Mouse (Mus musculus): ENCODE measurements around the gene Cenpa. TPM values are rescaled to one million over a fixed set of nuclear protein-coding genes. Genes with fewer than 3 reads are reported as not detected.

Gene Cenpa
- polyA plus RNA-seq, 1 experiment from 2014 or later = 79.9 TPM

DNA sequence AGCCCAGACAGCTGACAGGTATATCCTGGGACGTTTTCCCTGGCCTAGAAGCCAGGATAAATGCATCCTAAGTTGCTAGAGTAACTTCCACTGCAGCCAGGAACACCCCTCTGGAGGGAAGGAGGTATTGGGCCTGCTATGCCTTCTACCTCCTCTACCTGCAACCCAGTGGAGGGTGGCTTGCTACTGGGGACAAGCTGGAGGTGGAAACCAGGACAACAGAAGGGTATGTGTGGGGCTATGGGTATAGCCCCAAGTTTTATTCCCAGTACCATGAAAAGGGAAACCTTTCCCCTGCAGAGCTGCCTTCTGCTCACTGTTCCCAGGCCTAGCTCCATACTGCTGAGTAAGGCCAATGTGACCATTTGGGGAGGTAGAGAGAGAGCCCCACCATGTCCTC lies 42.3 kb upstream of the Cenpa start:
- H3K27me3 ChIP-seq (ENCODE audit: control insufficient read depth, insufficient read depth, low read length) = no peaks in the 10 kb centered on the region
- no peaks in the 10 kb centered on the region for H3K36me3 ChIP-seq (ENCODE audit: control insufficient read depth, insufficient read depth, low read length)
- no peaks in the 10 kb centered on the region; the same call in 1 of the 2 replicates for H3K4me1 ChIP-seq (replicated peaks; ENCODE audit: control insufficient read depth, insufficient read depth)
- no peak overlapping the region for H3K4me3 ChIP-seq (ENCODE audit: low read depth, low read length)
- ATAC-seq (ENCODE audit: low FRiP score, low TSS enrichment) (no peak), DNase-seq (ENCODE audit: low spot score) (no peak)
- H3K9ac ChIP-seq (ENCODE audit: low read length) = no peak overlapping the region
- H3K4me2 ChIP-seq (replicated peaks; ENCODE audit: low read depth) = peak overlapping the region; percentile 17; the same call in 1 of the 2 replicates
- no peak overlapping the region for H3K27ac ChIP-seq (replicated peaks)
- 64% methylated on average over 1 of the region's 1 CpGs for WGBS
- no peaks in the 10 kb centered on the region for H3K9me3 ChIP-seq (ENCODE audit: control insufficient read depth, low read length)
- TF ChIP-seq CTCF (IDR thresholded peaks at IDR 0.05; ENCODE audit: low read depth) (no peak), EP300 (optimal IDR thresholded peaks at IDR 0.05) (no peak)

DNA sequence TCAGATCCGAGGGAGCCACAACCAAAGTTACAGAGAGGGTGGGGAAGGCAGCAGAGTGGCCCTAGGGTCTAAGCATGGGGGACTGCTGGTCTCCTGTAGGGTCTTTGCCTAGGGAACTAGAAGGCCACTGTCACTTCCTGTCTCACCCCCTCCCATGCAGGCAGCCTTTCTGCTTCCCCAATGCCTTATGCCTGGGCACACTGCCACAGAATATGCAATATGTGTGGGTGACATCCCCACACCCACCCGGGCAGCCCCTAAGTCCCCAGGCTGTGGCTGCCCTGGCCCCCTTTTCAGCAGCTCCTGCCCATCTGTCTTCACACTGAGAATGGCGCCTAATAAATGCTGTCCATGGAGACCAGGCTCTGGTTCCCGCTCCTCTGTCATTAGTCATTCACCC lies 41.7 kb upstream of the Cenpa start:
- 0 out of 2 replicates have a peak, but pooled peaks have one; percentile 1 for ATAC-seq (ENCODE audit: low FRiP score, low TSS enrichment)
- WGBS = 49% methylated on average over 4 of the region's 4 CpGs
- no peak overlapping the region for H3K4me3 ChIP-seq (ENCODE audit: low read depth, low read length)
- no peaks in the 10 kb centered on the region for H3K9me3 ChIP-seq (ENCODE audit: control insufficient read depth, low read length)
- no peak for TF ChIP-seq EP300 (optimal IDR thresholded peaks at IDR 0.05)
- no peak for TF ChIP-seq CTCF (IDR thresholded peaks at IDR 0.05; ENCODE audit: low read depth)
- peak overlapping the region; percentile 56; the same call in 1 of the 2 replicates for H3K27ac ChIP-seq (replicated peaks)
- H3K9ac ChIP-seq (ENCODE audit: low read length) = peak overlapping the region; percentile 27; the same call in 1 of the 2 replicates
- no peaks in the 10 kb centered on the region for H3K36me3 ChIP-seq (ENCODE audit: control insufficient read depth, insufficient read depth, low read length)
- no peak for DNase-seq (ENCODE audit: low spot score)
- H3K4me1 ChIP-seq (replicated peaks; ENCODE audit: control insufficient read depth, insufficient read depth) = no peaks in the 10 kb centered on the region; the same call in 1 of the 2 replicates
- H3K27me3 ChIP-seq (ENCODE audit: control insufficient read depth, insufficient read depth, low read length) = no peaks in the 10 kb centered on the region
- H3K4me2 ChIP-seq (replicated peaks; ENCODE audit: low read depth) = peak overlapping the region; percentile 17; the same call in 1 of the 2 replicates

DNA sequence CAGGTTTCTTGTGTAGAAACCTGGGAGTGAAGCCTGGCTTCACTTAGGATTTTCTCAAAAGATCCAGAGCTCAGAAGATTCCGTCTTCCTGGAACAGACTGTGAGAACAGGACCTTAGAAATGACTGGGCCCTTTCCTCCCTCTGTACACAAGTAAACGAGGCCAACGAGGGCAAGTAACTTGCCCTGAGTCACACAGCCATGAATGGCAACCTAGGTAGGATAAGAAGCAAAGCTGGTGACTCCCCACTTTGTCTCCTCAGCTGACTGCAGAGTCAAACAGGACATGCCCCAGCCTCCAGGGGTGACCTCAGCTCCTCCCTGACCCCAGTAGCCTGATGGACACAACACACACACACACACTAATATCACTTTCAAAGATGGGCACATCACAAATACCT lies 41.2 kb upstream of the Cenpa start:
- no peaks in the 10 kb centered on the region for H3K9me3 ChIP-seq (ENCODE audit: control insufficient read depth, low read length)
- no peaks in the 10 kb centered on the region for H3K36me3 ChIP-seq (ENCODE audit: control insufficient read depth, insufficient read depth, low read length)
- H3K27ac ChIP-seq (replicated peaks) = 0 out of 2 replicates have a peak overlapping the region, but pooled peaks have one; percentile 56
- TF ChIP-seq CTCF (IDR thresholded peaks at IDR 0.05; ENCODE audit: low read depth) (no peak), EP300 (optimal IDR thresholded peaks at IDR 0.05) (no peak)
- ATAC-seq (ENCODE audit: low FRiP score, low TSS enrichment) (peak; percentile 69), DNase-seq (ENCODE audit: low spot score) (no peak)
- no peak overlapping the region for H3K4me3 ChIP-seq (ENCODE audit: low read depth, low read length)
- WGBS = 56% methylated on average over 3 of the region's 3 CpGs
- H3K4me2 ChIP-seq (replicated peaks; ENCODE audit: low read depth) = no peak overlapping the region
- peak overlapping the region; percentile 27; the same call in 1 of the 2 replicates for H3K9ac ChIP-seq (ENCODE audit: low read length)
- no peaks in the 10 kb centered on the region; the same call in 1 of the 2 replicates for H3K4me1 ChIP-seq (replicated peaks; ENCODE audit: control insufficient read depth, insufficient read depth)
- no peaks in the 10 kb centered on the region for H3K27me3 ChIP-seq (ENCODE audit: control insufficient read depth, insufficient read depth, low read length)

GRCm38 (mm10) chr5:30626331-30627105 lies 40.1 kb upstream of the Cenpa start:
- Histone ChIP-seq H3K9me3 (ENCODE audit: control insufficient read depth, low read length) (no peaks in the 10 kb centered on the region), H3K27ac (replicated peaks) (no peak overlapping the region), H3K36me3 (ENCODE audit: control insufficient read depth, insufficient read depth, low read length) (no peaks in the 10 kb centered on the region), H3K27me3 (ENCODE audit: control insufficient read depth, insufficient read depth, low read length) (no peaks in the 10 kb centered on the region), H3K4me1 (replicated peaks; ENCODE audit: control insufficient read depth, insufficient read depth) (no peaks in the 10 kb centered on the region; the same call in 1 of the 2 replicates), H3K9ac (ENCODE audit: low read length) (no peak overlapping the region), H3K4me3 (ENCODE audit: low read depth, low read length) (no peak overlapping the region), H3K4me2 (replicated peaks; ENCODE audit: low read depth) (no peak overlapping the region)
- WGBS = 73% methylated on average over 8 of the region's 8 CpGs
- TF ChIP-seq EP300 (optimal IDR thresholded peaks at IDR 0.05) = no peak
- TF ChIP-seq CTCF (IDR thresholded peaks at IDR 0.05; ENCODE audit: low read depth) = no peak
- DNase-seq (ENCODE audit: low spot score) = no peak
- no peak for ATAC-seq (ENCODE audit: low FRiP score, low TSS enrichment)

DNA sequence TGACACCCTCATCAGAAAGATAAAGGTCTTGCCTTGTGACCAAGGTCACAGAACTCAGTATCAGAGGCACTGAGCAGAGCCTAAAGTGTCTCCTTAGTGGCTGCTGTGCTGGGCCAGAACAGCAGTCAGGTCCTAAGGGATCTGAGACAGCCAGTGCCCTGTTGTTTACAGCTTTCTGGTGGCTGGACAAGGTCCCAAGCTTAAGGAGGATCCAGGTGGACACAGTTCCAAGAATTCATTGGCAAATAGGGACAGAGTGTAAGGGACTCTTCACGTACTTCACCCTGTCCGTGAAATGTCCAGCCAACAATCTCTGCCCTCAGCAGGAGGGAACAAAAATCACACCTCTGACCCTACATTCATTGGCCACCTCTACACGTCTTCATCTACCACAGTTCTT lies 38.1 kb upstream of the Cenpa start:
- Histone ChIP-seq H3K9ac (ENCODE audit: low read length) (no peak overlapping the region), H3K36me3 (ENCODE audit: control insufficient read depth, insufficient read depth, low read length) (no peaks in the 10 kb centered on the region), H3K4me2 (replicated peaks; ENCODE audit: low read depth) (no peak overlapping the region), H3K9me3 (ENCODE audit: control insufficient read depth, low read length) (no peaks in the 10 kb centered on the region), H3K27ac (replicated peaks) (no peak overlapping the region), H3K27me3 (ENCODE audit: control insufficient read depth, insufficient read depth, low read length) (no peaks in the 10 kb centered on the region), H3K4me3 (ENCODE audit: low read depth, low read length) (no peak overlapping the region), H3K4me1 (replicated peaks; ENCODE audit: control insufficient read depth, insufficient read depth) (no peaks in the 10 kb centered on the region)
- 88% methylated on average over 3 of the region's 3 CpGs for WGBS
- DNase-seq (ENCODE audit: low spot score) (no peak), ATAC-seq (ENCODE audit: low FRiP score, low TSS enrichment) (no peak)
- no peak for TF ChIP-seq CTCF (IDR thresholded peaks at IDR 0.05; ENCODE audit: low read depth)
- no peak for TF ChIP-seq EP300 (optimal IDR thresholded peaks at IDR 0.05)

DNA sequence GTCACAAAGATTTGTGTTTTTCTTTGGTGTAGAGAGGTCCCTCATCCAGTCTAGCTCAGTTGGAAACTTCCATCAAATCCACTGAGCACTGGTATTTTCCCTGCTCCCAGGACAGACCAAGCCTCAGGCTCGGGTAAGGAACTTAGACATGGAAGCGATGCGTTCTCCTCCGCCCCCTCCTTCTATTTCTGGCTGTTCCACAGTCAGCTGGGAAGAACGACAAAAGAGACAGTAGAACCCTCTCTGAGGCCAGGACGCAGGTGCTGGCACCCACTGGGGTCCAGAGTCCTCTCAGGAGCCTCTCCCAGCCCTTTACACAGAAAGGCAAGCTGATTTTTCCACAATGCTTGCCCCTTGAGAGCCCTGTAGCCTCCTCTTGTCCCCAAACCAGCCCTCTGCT lies 36.2 kb upstream of the Cenpa start:
- Histone ChIP-seq H3K4me3 (ENCODE audit: low read depth, low read length) (no peak overlapping the region), H3K9ac (ENCODE audit: low read length) (no peak overlapping the region), H3K4me2 (replicated peaks; ENCODE audit: low read depth) (no peak overlapping the region), H3K4me1 (replicated peaks; ENCODE audit: control insufficient read depth, insufficient read depth) (no peaks in the 10 kb centered on the region), H3K9me3 (ENCODE audit: control insufficient read depth, low read length) (no peaks in the 10 kb centered on the region), H3K27ac (replicated peaks) (no peak overlapping the region), H3K36me3 (ENCODE audit: control insufficient read depth, insufficient read depth, low read length) (no peaks in the 10 kb centered on the region), H3K27me3 (ENCODE audit: control insufficient read depth, insufficient read depth, low read length) (no peaks in the 10 kb centered on the region)
- 66% methylated on average over 6 of the region's 6 CpGs for WGBS
- DNase-seq (ENCODE audit: low spot score) (no peak), ATAC-seq (ENCODE audit: low FRiP score, low TSS enrichment) (no peak)
- TF ChIP-seq EP300 (optimal IDR thresholded peaks at IDR 0.05) = no peak

Data from stomach, postnatal 0 days (tissue).